Mouse (Mus musculus) ES-E14 (cell line): ENCODE measurements around the gene Tln1.

Experiments used
- HCFC1 ChIP-seq: IDR thresholded peaks from 2 replicates; pipeline ENCODE4 v1.6.1; 2012; ENCODE audit warnings: low read length, inconsistent platforms, borderline replicate concordance; ENCODE audit not compliant: insufficient read depth
- MAFK ChIP-seq: IDR thresholded peaks from 2 replicates; pipeline ENCODE4 v1.6.1; 2014; ENCODE audit warnings: mild to moderate bottlenecking, low read depth, low read length, inconsistent platforms; ENCODE audit not compliant: insufficient read depth
- ZC3H11A ChIP-seq: IDR thresholded peaks from 2 replicates; pipeline ENCODE4 v1.6.1; 2012; ENCODE audit warnings: low read depth, mild to moderate bottlenecking, inconsistent platforms, low read length, borderline replicate concordance
- ZNF384 ChIP-seq: IDR thresholded peaks from 2 replicates; pipeline ENCODE4 v1.6.1; 2012; ENCODE audit warnings: low read depth, low read length, inconsistent platforms

GRCm38 (mm10) chr4:43579256-43579655 is 16.8 kb upstream of the Tln1 start:
- TF ChIP-seq MAFK (no peak), HCFC1 (no peak), ZC3H11A (no peak), ZNF384 (no peak)
